Mouse (Mus musculus): Measurements from ENCODE around the gene Pik3c2a. TPM values are rescaled to one million over a fixed set of nuclear protein-coding genes. Genes with fewer than 3 reads are reported as not detected.

Pik3c2a gene
- polyA plus RNA-seq, 1 experiment from 2014 or later, result 29.3 TPM

- no peak overlapping the region for H3K4me3 ChIP-seq (replicated peaks; ENCODE audit: low read length)
- H3K9ac ChIP-seq (ENCODE audit: low read length), result no peak overlapping the region
- no peaks in the 10 kb centered on the region for H3K36me3 ChIP-seq (ENCODE audit: control insufficient read depth, insufficient read depth, low read length)
- WGBS, result 32% methylated on average over 3 of the region's 3 CpGs
- no peak for ATAC-seq (ENCODE audit: insufficient read depth, low FRiP score)
- H3K27ac ChIP-seq (ENCODE audit: low read length), result no peak overlapping the region
- no peak overlapping the region for H3K4me2 ChIP-seq (ENCODE audit: low read depth, low read length)
- H3K27me3 ChIP-seq (ENCODE audit: control insufficient read depth, insufficient read depth, low read length), result no peaks in the 10 kb centered on the region
- peaks cover 4% of the 10 kb centered on the region; the same call in 1 of the 2 replicates for H3K4me1 ChIP-seq (ENCODE audit: control insufficient read depth, insufficient read depth, low read length)
- H3K9me3 ChIP-seq (replicated peaks; ENCODE audit: control insufficient read depth, low read length), result no peaks in the 10 kb centered on the region
These were observed 15.8 kb upstream of the Pik3c2a start for GRCm38 (mm10) chr7:116458985-116459441.

- Histone ChIP-seq H3K4me3 (replicated peaks; ENCODE audit: low read length) (no peak overlapping the region), H3K4me1 (ENCODE audit: control insufficient read depth, insufficient read depth, low read length) (peaks cover 4% of the 10 kb centered on the region; the same call in 1 of the 2 replicates), H3K9me3 (replicated peaks; ENCODE audit: control insufficient read depth, low read length) (no peaks in the 10 kb centered on the region), H3K27ac (ENCODE audit: low read length) (peak overlapping the region; percentile 26; the same call in 1 of the 2 replicates), H3K4me2 (ENCODE audit: low read depth, low read length) (no peak overlapping the region), H3K9ac (ENCODE audit: low read length) (no peak overlapping the region), H3K36me3 (ENCODE audit: control insufficient read depth, insufficient read depth, low read length) (no peaks in the 10 kb centered on the region), H3K27me3 (ENCODE audit: control insufficient read depth, insufficient read depth, low read length) (no peaks in the 10 kb centered on the region)
- ATAC-seq (ENCODE audit: insufficient read depth, low FRiP score), result no peak
- WGBS, result 59% methylated on average over 6 of the region's 6 CpGs
These were observed 14.1 kb upstream of the Pik3c2a start for GRCm38 (mm10) chr7:116457391-116457790.

- no peak overlapping the region for H3K4me3 ChIP-seq (replicated peaks; ENCODE audit: low read length)
- no peaks in the 10 kb centered on the region for H3K9me3 ChIP-seq (replicated peaks; ENCODE audit: control insufficient read depth, low read length)
- H3K27ac ChIP-seq (ENCODE audit: low read length), result no peak overlapping the region
- 63% methylated on average over 4 of the region's 4 CpGs for WGBS
- peaks cover 4% of the 10 kb centered on the region; the same call in 1 of the 2 replicates for H3K4me1 ChIP-seq (ENCODE audit: control insufficient read depth, insufficient read depth, low read length)
- H3K36me3 ChIP-seq (ENCODE audit: control insufficient read depth, insufficient read depth, low read length), result no peaks in the 10 kb centered on the region
- no peak for ATAC-seq (ENCODE audit: insufficient read depth, low FRiP score)
- no peak overlapping the region for H3K9ac ChIP-seq (ENCODE audit: low read length)
- no peaks in the 10 kb centered on the region for H3K27me3 ChIP-seq (ENCODE audit: control insufficient read depth, insufficient read depth, low read length)
- H3K4me2 ChIP-seq (ENCODE audit: low read depth, low read length), result no peak overlapping the region
These were observed 13.7 kb upstream of the Pik3c2a start for GRCm38 (mm10) chr7:116456964-116457363.

- no peak for ATAC-seq (ENCODE audit: insufficient read depth, low FRiP score)
- Histone ChIP-seq H3K27me3 (ENCODE audit: control insufficient read depth, insufficient read depth, low read length) (no peaks in the 10 kb centered on the region), H3K27ac (ENCODE audit: low read length) (no peak overlapping the region), H3K4me1 (ENCODE audit: control insufficient read depth, insufficient read depth, low read length) (peaks cover 18% of the 10 kb centered on the region), H3K9me3 (replicated peaks; ENCODE audit: control insufficient read depth, low read length) (no peaks in the 10 kb centered on the region), H3K36me3 (ENCODE audit: control insufficient read depth, insufficient read depth, low read length) (no peaks in the 10 kb centered on the region), H3K4me2 (ENCODE audit: low read depth, low read length) (no peak overlapping the region), H3K9ac (ENCODE audit: low read length) (no peak overlapping the region), H3K4me3 (replicated peaks; ENCODE audit: low read length) (no peak overlapping the region)
- whole genome bisulfite sequencing, result 80% methylated on average over 3 of the region's 3 CpGs
These were observed 3.4 kb upstream of the Pik3c2a start for GRCm38 (mm10) chr7:116446645-116447044.

- Histone ChIP-seq H3K9ac (ENCODE audit: low read length) (peak overlapping the region; percentile 93), H3K36me3 (ENCODE audit: control insufficient read depth, insufficient read depth, low read length) (no peaks in the 10 kb centered on the region), H3K9me3 (replicated peaks; ENCODE audit: control insufficient read depth, low read length) (no peaks in the 10 kb centered on the region), H3K27ac (ENCODE audit: low read length) (peak overlapping the region; percentile 97), H3K4me3 (replicated peaks; ENCODE audit: low read length) (peak overlapping the region; percentile 82), H3K4me1 (ENCODE audit: control insufficient read depth, insufficient read depth, low read length) (peaks cover 20% of the 10 kb centered on the region), H3K27me3 (ENCODE audit: control insufficient read depth, insufficient read depth, low read length) (no peaks in the 10 kb centered on the region), H3K4me2 (ENCODE audit: low read depth, low read length) (peak overlapping the region; percentile 94)
- peak; percentile 43; the same call in 1 of the 2 replicates for ATAC-seq (ENCODE audit: insufficient read depth, low FRiP score)
- WGBS, result 0% methylated on average over 2 of the region's 2 CpGs
These were observed 1.1 kb upstream of the Pik3c2a start for GRCm38 (mm10) chr7:116444326-116444809.

- Histone ChIP-seq H3K9ac (ENCODE audit: low read length) (peak overlapping the region; percentile 93), H3K4me2 (ENCODE audit: low read depth, low read length) (peak overlapping the region; percentile 94), H3K27me3 (ENCODE audit: control insufficient read depth, insufficient read depth, low read length) (no peaks in the 10 kb centered on the region), H3K27ac (ENCODE audit: low read length) (peak overlapping the region; percentile 97), H3K4me3 (replicated peaks; ENCODE audit: low read length) (peak overlapping the region; percentile 82), H3K9me3 (replicated peaks; ENCODE audit: control insufficient read depth, low read length) (no peaks in the 10 kb centered on the region), H3K36me3 (ENCODE audit: control insufficient read depth, insufficient read depth, low read length) (no peaks in the 10 kb centered on the region), H3K4me1 (ENCODE audit: control insufficient read depth, insufficient read depth, low read length) (peaks cover 20% of the 10 kb centered on the region)
- WGBS, result 0% methylated on average over 38 of the region's 38 CpGs
- ATAC-seq (ENCODE audit: insufficient read depth, low FRiP score), result peak; percentile 50
These were observed 562 bp upstream of the Pik3c2a start for GRCm38 (mm10) chr7:116443697-116444325.

GRCm38 (mm10) chr7:116442226-116442625 is 1.0 kb downstream of the Pik3c2a start:
- 5% methylated on average over 7 of the region's 7 CpGs for WGBS
- ATAC-seq (ENCODE audit: insufficient read depth, low FRiP score), result no peak
- Histone ChIP-seq H3K9me3 (replicated peaks; ENCODE audit: control insufficient read depth, low read length) (no peaks in the 10 kb centered on the region; the same call in 1 of the 2 replicates), H3K4me1 (ENCODE audit: control insufficient read depth, insufficient read depth, low read length) (peaks cover 20% of the 10 kb centered on the region), H3K4me2 (ENCODE audit: low read depth, low read length) (peak overlapping the region; percentile 75), H3K27ac (ENCODE audit: low read length) (0 out of 2 replicates have a peak overlapping the region, but pooled peaks have one; percentile 11), H3K4me3 (replicated peaks; ENCODE audit: low read length) (peak overlapping the region; percentile 82), H3K36me3 (ENCODE audit: control insufficient read depth, insufficient read depth, low read length) (peaks cover 4% of the 10 kb centered on the region; the same call in 1 of the 2 replicates), H3K27me3 (ENCODE audit: control insufficient read depth, insufficient read depth, low read length) (no peaks in the 10 kb centered on the region), H3K9ac (ENCODE audit: low read length) (peak overlapping the region; percentile 93)

GRCm38 (mm10) chr7:116441346-116441745 is 1.9 kb downstream of the Pik3c2a start:
- ATAC-seq (ENCODE audit: insufficient read depth, low FRiP score), result no peak
- WGBS, result 60% methylated on average over 1 of the region's 1 CpGs
- Histone ChIP-seq H3K27me3 (ENCODE audit: control insufficient read depth, insufficient read depth, low read length) (no peaks in the 10 kb centered on the region), H3K9me3 (replicated peaks; ENCODE audit: control insufficient read depth, low read length) (no peaks in the 10 kb centered on the region; the same call in 1 of the 2 replicates), H3K36me3 (ENCODE audit: control insufficient read depth, insufficient read depth, low read length) (peaks cover 4% of the 10 kb centered on the region; the same call in 1 of the 2 replicates), H3K27ac (ENCODE audit: low read length) (no peak overlapping the region), H3K9ac (ENCODE audit: low read length) (no peak overlapping the region), H3K4me3 (replicated peaks; ENCODE audit: low read length) (peak overlapping the region; percentile 17; the same call in 1 of the 2 replicates), H3K4me2 (ENCODE audit: low read depth, low read length) (peak overlapping the region; percentile 75), H3K4me1 (ENCODE audit: control insufficient read depth, insufficient read depth, low read length) (peaks cover 20% of the 10 kb centered on the region)

- H3K9me3 ChIP-seq (replicated peaks; ENCODE audit: control insufficient read depth, low read length), result no peaks in the 10 kb centered on the region
- no peaks in the 10 kb centered on the region for H3K27me3 ChIP-seq (ENCODE audit: control insufficient read depth, insufficient read depth, low read length)
- 58% methylated on average over 3 of the region's 3 CpGs for WGBS
- no peak overlapping the region for H3K4me3 ChIP-seq (replicated peaks; ENCODE audit: low read length)
- no peak overlapping the region for H3K9ac ChIP-seq (ENCODE audit: low read length)
- H3K4me1 ChIP-seq (ENCODE audit: control insufficient read depth, insufficient read depth, low read length), result no peaks in the 10 kb centered on the region
- ATAC-seq (ENCODE audit: insufficient read depth, low FRiP score), result no peak
- no peaks in the 10 kb centered on the region for H3K36me3 ChIP-seq (ENCODE audit: control insufficient read depth, insufficient read depth, low read length)
- H3K4me2 ChIP-seq (ENCODE audit: low read depth, low read length), result no peak overlapping the region
- no peak overlapping the region; the same call in 1 of the 2 replicates for H3K27ac ChIP-seq (ENCODE audit: low read length)
These were observed 11.6 kb downstream of the Pik3c2a start for GRCm38 (mm10) chr7:116431661-116432060.

Data from stomach, embryonic 16.5 days (tissue).